Mouse (Mus musculus) megakaryocyte, embryonic 14.5 days (primary cell): ENCODE measurements around the gene Gm49450. TPM values are rescaled to one million over a fixed set of nuclear protein-coding genes. Genes with fewer than 3 reads are reported as not detected.

ENCODE experiments used
- H3K27me3 ChIP-seq: replicated peaks from 2 replicates; pipeline ENCODE3; 2012; ENCODE audit warnings: inconsistent platforms
- H3K36me3 ChIP-seq: replicated peaks from 2 replicates; pipeline ENCODE3; 2012; ENCODE audit warnings: low read length, inconsistent platforms, mixed read lengths
- H3K4me1 ChIP-seq: 2 replicates; pipeline ENCODE4 v1.6.1; 2012; ENCODE audit warnings: inconsistent platforms
- H3K4me3 ChIP-seq: replicated peaks from 2 replicates; pipeline ENCODE3; 2012; ENCODE audit warnings: moderate library complexity, mild to moderate bottlenecking, inconsistent platforms
- H3K9me3 ChIP-seq: 2 replicates; pipeline ENCODE4 v1.6.1; 2012; ENCODE audit warnings: inconsistent platforms
- FLI1 ChIP-seq: IDR thresholded peaks from 2 replicates; pipeline ENCODE4 v1.6.1; 2012; ENCODE audit warnings: low read length, inconsistent platforms, mixed read lengths
- GATA1 ChIP-seq: IDR thresholded peaks from 3 replicates; pipeline ENCODE4 v1.6.1; 2012; ENCODE audit warnings: mixed read lengths, low read length, inconsistent platforms, borderline replicate concordance
- polyA plus RNA-seq: library from polyadenylated mRNA; stranded (reverse); fragments of >175 nt; gene quantifications from 2 replicates; pipeline ENCODE4 v1.2.3, GENCODE M21; 2012; ENCODE audit warnings: low replicate concordance; ENCODE audit not compliant: insufficient read depth

Gm49450 gene
- polyA plus RNA-seq, result 2.5 and 169 TPM in 2 replicates

DNA sequence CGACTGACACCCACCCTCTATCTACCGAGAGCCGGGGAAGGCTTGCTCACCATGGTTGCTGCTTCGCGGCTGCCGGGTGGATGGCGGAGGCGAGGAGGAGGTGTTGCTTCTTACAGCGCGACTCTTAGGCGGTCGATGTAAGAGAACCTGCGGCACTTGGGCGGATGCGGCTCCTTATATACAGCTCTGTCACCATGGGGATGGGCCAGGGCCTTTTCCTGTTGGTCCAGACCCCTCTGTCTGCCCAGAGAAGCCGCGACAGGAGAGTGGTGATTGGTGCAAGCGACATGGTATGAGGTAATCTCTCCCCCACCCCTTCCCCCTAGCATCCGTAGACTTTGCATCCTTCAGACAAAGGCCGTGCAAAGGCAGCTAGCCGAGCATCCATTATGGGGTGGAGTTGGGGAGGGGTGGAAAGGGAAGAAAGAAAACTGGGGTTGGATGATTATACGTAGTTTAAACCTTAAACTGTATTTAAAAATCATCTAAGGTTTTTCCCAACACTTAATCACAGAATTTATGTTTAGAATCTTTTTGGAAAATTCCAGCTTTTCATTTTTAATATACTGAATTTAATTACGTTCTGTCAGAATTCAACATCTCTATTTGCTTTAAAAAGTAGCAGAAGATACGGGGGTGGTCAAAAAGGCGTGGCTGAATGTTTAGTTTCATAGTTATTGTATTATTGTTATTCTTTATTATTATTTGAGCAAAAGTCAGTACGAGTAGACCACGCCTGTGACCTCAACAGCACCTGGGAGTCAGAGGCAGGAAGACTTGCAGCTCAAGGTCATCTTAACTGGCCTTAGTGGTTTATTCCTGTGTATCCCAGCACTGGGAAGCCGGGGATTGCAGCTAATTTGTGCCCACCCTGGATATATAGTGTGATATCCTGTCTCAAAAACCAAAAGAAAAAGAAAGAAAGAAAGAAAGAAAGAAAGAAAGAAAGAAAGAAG, at the start of gene Gm49450, which contains the start of gene Tuba1a:
Gene Gm49450 (minus strand): TSS at position 151 of the 956 bp plus-strand sequence.
Gene Tuba1a (minus strand): TSS at position 303 of the 956 bp plus-strand sequence.
- TF ChIP-seq FLI1, result no peak
- no peak for TF ChIP-seq GATA1
- Histone ChIP-seq H3K27me3 (no peaks in the 10 kb centered on the region), H3K36me3 (peaks cover 23% of the 10 kb centered on the region), H3K4me1 (peaks cover 22% of the 10 kb centered on the region), H3K9me3 (no peaks in the 10 kb centered on the region), H3K4me3 (peak within 1 kb of the TSS; percentile 99)

DNA sequence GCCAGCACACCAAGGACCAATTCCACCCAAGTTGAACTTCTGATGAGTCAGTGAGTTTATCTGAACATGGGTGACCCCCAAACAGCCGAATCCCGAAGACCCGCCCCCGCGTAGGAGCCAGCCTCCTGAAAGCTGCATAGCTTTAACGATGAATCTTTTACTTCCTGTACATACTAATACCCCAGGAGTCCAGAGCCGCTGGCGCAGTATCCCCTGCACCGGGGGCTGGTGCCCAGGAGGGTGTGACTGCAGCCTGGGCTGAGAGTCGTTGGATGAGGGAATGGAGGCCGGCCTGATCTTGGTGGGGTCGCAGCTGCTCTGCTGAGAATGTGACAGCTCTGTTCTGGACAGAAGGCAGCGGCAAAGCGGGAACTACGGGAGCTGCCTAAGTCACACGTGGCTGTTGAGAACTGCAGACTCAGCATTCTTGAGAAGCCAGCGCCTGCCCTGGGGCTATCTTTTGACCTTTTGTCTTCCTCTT, 48.1 kb upstream of the Gm49450 start:
- H3K4me3 ChIP-seq, result no peak overlapping the region
- TF ChIP-seq GATA1 (no peak), FLI1 (no peak)
- H3K9me3 ChIP-seq, result peaks cover 17% of the 10 kb centered on the region

GRCm38 (mm10) chr15:99000535-99001283, 47.4 kb upstream of the Gm49450 start:
- Histone ChIP-seq H3K4me3 (no peak overlapping the region), H3K27me3 (peaks cover 13% of the 10 kb centered on the region), H3K36me3 (no peaks in the 10 kb centered on the region), H3K9me3 (peaks cover 14% of the 10 kb centered on the region), H3K4me1 (peaks cover 44% of the 10 kb centered on the region)
- TF ChIP-seq FLI1 (no peak), GATA1 (no peak)

More for the DNA sequence above, 48.1 kb upstream of the Gm49450 start:
- H3K4me1 ChIP-seq, result peaks cover 41% of the 10 kb centered on the region
- peaks cover 13% of the 10 kb centered on the region for H3K27me3 ChIP-seq
- no peaks in the 10 kb centered on the region for H3K36me3 ChIP-seq

DNA sequence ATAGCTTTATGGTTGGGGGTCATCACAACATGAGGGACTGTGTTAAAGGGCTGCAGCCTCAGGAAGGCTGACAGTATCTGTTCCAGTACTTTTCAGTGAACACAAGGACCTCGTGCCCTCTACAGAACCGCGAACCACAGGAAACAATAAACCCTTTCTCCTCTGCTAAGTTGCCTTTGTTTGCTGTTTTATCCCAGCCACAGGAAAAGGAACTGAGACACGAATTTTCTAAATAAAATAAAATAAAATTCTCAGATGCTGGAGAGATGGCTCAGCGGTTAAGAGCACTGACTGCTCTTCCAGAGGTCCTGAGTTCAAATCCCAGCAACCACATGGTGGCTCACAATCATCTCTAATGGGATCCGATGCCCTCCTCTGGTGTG, 45.4 kb upstream of the Gm49450 start:
- H3K4me3 ChIP-seq, result no peak overlapping the region
- peaks cover 3% of the 10 kb centered on the region for H3K9me3 ChIP-seq
- peaks cover 50% of the 10 kb centered on the region for H3K4me1 ChIP-seq
- peaks cover 3% of the 10 kb centered on the region for H3K27me3 ChIP-seq
- TF ChIP-seq GATA1 (no peak), FLI1 (no peak)
- H3K36me3 ChIP-seq, result no peaks in the 10 kb centered on the region

DNA sequence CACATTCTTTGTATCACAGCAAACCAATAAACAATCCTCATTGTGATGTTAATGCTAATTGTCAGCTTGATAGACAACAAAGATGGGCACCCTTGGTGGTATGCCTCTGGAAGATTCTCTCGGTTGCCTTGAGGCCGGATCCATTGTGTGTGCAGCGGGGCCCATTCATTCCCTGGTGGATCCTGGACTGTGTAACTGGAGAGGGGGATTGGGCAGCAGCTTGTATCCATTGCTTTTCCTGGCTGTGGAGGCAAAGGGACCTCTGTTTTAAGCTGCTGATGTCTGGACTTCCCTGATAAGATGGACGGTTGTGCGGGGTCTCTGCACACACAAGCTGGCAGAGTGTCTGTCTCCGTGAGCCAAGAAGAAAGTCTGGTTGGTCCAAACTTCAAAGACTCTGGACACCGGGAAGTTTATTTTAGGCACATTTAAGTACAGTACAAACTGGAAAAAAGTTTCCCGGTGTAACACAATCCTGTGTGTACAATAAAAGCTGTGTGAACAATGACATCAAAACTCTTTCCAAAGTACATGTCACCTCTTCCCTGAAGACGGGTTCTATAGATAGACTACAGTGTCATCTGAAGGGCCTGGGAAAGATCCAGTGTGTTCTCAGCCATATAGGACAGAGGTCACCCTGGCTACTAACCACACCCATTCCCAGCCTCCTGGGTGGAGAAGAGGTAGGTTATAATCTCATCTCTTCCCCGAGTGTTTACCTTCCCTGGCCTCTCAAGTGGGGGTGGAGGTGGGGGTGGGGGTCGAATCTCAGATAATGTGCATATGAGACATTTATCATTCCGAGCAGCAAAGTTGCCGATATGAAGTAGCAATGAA, 44.8 kb upstream of the Gm49450 start:
- Histone ChIP-seq H3K4me1 (peaks cover 54% of the 10 kb centered on the region), H3K9me3 (no peaks in the 10 kb centered on the region), H3K36me3 (no peaks in the 10 kb centered on the region), H3K4me3 (no peak overlapping the region), H3K27me3 (peaks cover 3% of the 10 kb centered on the region)
- TF ChIP-seq FLI1, result no peak
- TF ChIP-seq GATA1, result no peak

DNA sequence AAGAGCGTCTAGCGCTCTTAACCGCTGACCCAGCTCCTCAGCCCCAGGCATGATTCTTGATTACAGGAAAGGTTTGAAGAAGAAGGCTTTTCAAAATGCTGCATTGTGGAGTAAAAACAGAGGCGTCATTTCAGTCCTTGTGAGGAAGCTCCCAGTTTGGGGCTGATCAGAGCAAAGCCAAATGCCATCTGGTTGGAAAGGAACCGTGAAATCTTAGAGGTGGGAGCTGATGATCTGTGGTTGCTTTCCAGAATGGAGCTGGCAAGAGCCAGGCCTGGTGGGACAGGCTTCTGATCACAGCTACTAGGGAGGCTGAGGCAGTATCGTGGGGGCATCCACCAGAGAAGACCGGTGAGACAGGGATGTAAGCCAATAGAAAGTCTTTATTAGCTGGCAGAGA, 43.5 kb upstream of the Gm49450 start:
- Histone ChIP-seq H3K4me3 (no peak overlapping the region), H3K36me3 (no peaks in the 10 kb centered on the region), H3K4me1 (peaks cover 58% of the 10 kb centered on the region), H3K27me3 (peaks cover 2% of the 10 kb centered on the region), H3K9me3 (no peaks in the 10 kb centered on the region)
- no peak for TF ChIP-seq FLI1
- TF ChIP-seq GATA1, result no peak

GRCm38 (mm10) chr15:98994957-98995520, 41.7 kb upstream of the Gm49450 start:
- Histone ChIP-seq H3K4me1 (peaks cover 51% of the 10 kb centered on the region), H3K4me3 (no peak overlapping the region), H3K9me3 (no peaks in the 10 kb centered on the region), H3K27me3 (peaks cover 2% of the 10 kb centered on the region), H3K36me3 (no peaks in the 10 kb centered on the region)
- TF ChIP-seq GATA1 (no peak), FLI1 (no peak)

- TF ChIP-seq FLI1 (no peak), GATA1 (no peak)
- H3K9me3 ChIP-seq, result no peaks in the 10 kb centered on the region
- H3K4me3 ChIP-seq, result peak overlapping the region; percentile 93
- no peaks in the 10 kb centered on the region for H3K36me3 ChIP-seq
- H3K27me3 ChIP-seq, result peaks cover 2% of the 10 kb centered on the region
- H3K4me1 ChIP-seq, result peaks cover 42% of the 10 kb centered on the region
Measured at GRCm38 (mm10) chr15:98993865-98994264, 40.5 kb upstream of the Gm49450 start.
